Mouse (Mus musculus): ENCODE measurements around the gene Gal3st2. TPM values are rescaled to one million over a fixed set of nuclear protein-coding genes. Genes with fewer than 3 reads are reported as not detected.
"Not testable (repeated sequence)": the region's sequence is repeated elsewhere in the genome, so short reads cannot be mapped to it uniquely, and the experiment has no call there.

Gene Gal3st2
- polyA plus RNA-seq, 1 experiment from 2014 or later: not detected

DNA sequence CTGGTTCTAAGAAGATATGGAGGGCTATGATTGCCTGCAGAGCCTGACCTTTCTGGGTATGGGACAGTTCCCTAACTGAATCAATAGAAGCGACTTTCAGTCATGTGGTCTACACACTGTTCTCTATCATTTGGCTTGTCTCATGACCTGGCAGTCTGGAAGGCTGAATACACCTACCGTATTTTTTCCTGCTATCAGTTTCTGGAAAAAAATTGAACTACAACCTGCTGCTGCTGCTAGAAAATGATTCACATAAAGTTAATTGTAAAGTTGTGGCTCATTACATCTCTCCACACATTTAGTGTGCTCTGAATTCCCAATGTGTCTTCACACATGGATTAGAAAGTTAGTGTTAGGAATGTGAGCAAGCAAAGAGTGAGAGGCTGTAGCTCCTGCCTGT is 56.9 kb downstream of the Gal3st2 start, which contains the start of gene Gal3st2b:
Gal3st2b (plus strand) TSS at position 301 of the 400 bp plus-strand sequence.
- H3K9ac ChIP-seq (replicated peaks; ENCODE audit: low read length); H3K4me2 ChIP-seq (ENCODE audit: low read depth, low read length); H3K9me3 ChIP-seq (replicated peaks; ENCODE audit: control insufficient read depth, low read length); ATAC-seq (replicated peaks; ENCODE audit: insufficient number of reproducible peaks, low FRiP score, low TSS enrichment, low read depth); H3K4me3 ChIP-seq (ENCODE audit: low read depth, low read length); H3K27ac ChIP-seq (replicated peaks; ENCODE audit: low read depth, low read length); DNase-seq (ENCODE audit: low spot score); H3K4me1 ChIP-seq (ENCODE audit: control insufficient read depth, insufficient read depth, low read length); H3K36me3 ChIP-seq (replicated peaks; ENCODE audit: control insufficient read depth, insufficient read depth, low read depth, low read length); H3K27me3 ChIP-seq (ENCODE audit: control insufficient read depth, insufficient read depth, low read length): not testable (repeated sequence)
- WGBS: 82% methylated on average over 2 of the region's 2 CpGs

DNA sequence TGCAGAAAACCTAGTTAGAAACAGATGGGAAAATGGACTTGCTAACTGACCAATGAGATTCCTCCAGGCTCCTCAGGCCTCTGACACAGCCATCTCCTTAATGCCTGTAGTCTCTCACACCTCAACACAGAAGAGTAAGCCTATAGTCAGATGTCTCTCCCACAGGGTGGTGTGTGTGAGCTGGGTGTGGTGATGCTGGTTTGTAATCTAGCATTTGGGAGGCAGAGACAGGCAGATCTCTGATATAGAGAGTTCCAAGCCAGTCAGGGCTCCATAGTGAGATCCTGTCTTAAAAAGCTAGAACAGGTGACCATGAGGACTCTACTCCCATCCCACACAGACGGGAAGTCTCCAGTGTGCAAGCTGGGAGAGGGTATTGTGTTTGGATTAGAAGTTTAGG is 57.7 kb downstream of the Gal3st2 start:
- not testable (repeated sequence) for H3K9ac ChIP-seq (replicated peaks; ENCODE audit: low read length); H3K4me2 ChIP-seq (ENCODE audit: low read depth, low read length); H3K36me3 ChIP-seq (replicated peaks; ENCODE audit: control insufficient read depth, insufficient read depth, low read depth, low read length); DNase-seq (ENCODE audit: low spot score); H3K27me3 ChIP-seq (ENCODE audit: control insufficient read depth, insufficient read depth, low read length); H3K27ac ChIP-seq (replicated peaks; ENCODE audit: low read depth, low read length); ATAC-seq (replicated peaks; ENCODE audit: insufficient number of reproducible peaks, low FRiP score, low TSS enrichment, low read depth); H3K4me3 ChIP-seq (ENCODE audit: low read depth, low read length); H3K4me1 ChIP-seq (ENCODE audit: control insufficient read depth, insufficient read depth, low read length); H3K9me3 ChIP-seq (replicated peaks; ENCODE audit: control insufficient read depth, low read length)
- WGBS: 58% methylated on average over 1 of the region's 1 CpGs

DNA sequence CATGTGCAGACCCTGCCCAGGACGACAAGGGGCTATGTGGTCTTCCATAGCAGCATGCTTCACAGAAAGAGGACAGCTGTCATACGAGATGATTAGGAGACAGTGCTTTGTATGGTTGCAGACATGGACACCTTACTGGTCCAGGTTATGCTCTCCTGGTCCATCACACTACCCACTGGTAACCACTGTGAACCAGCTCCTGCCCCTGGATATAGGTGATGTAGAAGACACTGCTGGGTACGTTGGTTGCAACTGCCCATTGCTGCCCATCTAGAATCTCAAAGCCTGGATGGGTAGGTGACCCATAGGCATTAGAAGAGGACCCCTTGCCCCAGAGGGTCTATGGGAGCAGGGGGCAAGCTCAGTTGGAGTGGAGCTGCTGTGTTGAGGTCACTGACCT is 58.2 kb downstream of the Gal3st2 start:
- H3K27me3 ChIP-seq (ENCODE audit: control insufficient read depth, insufficient read depth, low read length); H3K27ac ChIP-seq (replicated peaks; ENCODE audit: low read depth, low read length); H3K4me3 ChIP-seq (ENCODE audit: low read depth, low read length); H3K9ac ChIP-seq (replicated peaks; ENCODE audit: low read length); H3K4me1 ChIP-seq (ENCODE audit: control insufficient read depth, insufficient read depth, low read length); H3K36me3 ChIP-seq (replicated peaks; ENCODE audit: control insufficient read depth, insufficient read depth, low read depth, low read length); H3K4me2 ChIP-seq (ENCODE audit: low read depth, low read length); DNase-seq (ENCODE audit: low spot score); ATAC-seq (replicated peaks; ENCODE audit: insufficient number of reproducible peaks, low FRiP score, low TSS enrichment, low read depth); H3K9me3 ChIP-seq (replicated peaks; ENCODE audit: control insufficient read depth, low read length): not testable (repeated sequence)
- WGBS: 89% methylated on average over 3 of the region's 3 CpGs

DNA sequence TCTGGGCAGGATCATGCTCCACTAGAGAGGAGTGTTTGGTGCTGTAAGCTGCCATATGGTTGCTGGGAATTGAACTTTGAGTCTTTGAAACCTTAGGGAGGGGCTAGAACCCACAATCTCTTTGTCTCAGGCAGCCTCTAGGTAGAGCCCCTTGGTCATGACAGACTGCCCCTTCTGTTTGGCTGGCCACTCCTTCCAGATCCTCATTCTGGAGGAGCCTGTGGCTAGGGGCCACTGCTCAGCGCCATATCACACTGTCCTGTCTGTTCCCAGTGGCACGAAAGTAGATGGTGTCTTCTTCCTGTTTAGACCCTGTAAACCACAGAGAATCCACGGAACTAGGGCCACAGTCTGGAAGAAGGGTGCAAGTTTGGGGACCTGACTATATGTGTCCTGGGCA is 61.5 kb downstream of the Gal3st2 start:
- not testable (repeated sequence) for H3K36me3 ChIP-seq (replicated peaks; ENCODE audit: control insufficient read depth, insufficient read depth, low read depth, low read length); ATAC-seq (replicated peaks; ENCODE audit: insufficient number of reproducible peaks, low FRiP score, low TSS enrichment, low read depth); H3K4me1 ChIP-seq (ENCODE audit: control insufficient read depth, insufficient read depth, low read length); H3K4me3 ChIP-seq (ENCODE audit: low read depth, low read length); H3K27me3 ChIP-seq (ENCODE audit: control insufficient read depth, insufficient read depth, low read length); H3K4me2 ChIP-seq (ENCODE audit: low read depth, low read length); H3K9me3 ChIP-seq (replicated peaks; ENCODE audit: control insufficient read depth, low read length); H3K9ac ChIP-seq (replicated peaks; ENCODE audit: low read length); H3K27ac ChIP-seq (replicated peaks; ENCODE audit: low read depth, low read length); DNase-seq (ENCODE audit: low spot score)
- 89% methylated on average over 3 of the region's 3 CpGs for WGBS

DNA sequence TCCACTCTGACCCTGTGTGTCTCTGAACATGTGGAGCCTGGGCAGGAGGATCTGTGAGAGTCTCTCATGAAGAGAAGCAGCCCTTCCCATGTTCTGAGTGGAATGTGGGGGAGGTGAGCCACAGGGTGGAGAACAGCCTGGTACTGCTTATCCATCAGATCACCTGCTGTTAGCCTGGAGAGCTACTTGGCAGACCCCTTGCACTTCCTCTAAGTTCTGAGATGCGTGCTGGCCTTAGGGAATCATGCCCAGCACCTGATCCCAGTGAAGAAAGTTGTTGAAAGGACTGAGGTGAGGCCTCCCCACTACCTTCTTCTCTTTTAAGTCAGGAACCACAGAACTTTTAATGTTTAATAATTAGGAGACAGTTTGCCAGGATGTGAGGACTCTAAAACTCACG is 62.0 kb downstream of the Gal3st2 start:
- H3K27ac ChIP-seq (replicated peaks; ENCODE audit: low read depth, low read length); ATAC-seq (replicated peaks; ENCODE audit: insufficient number of reproducible peaks, low FRiP score, low TSS enrichment, low read depth); H3K9ac ChIP-seq (replicated peaks; ENCODE audit: low read length); H3K36me3 ChIP-seq (replicated peaks; ENCODE audit: control insufficient read depth, insufficient read depth, low read depth, low read length); H3K4me2 ChIP-seq (ENCODE audit: low read depth, low read length); H3K4me1 ChIP-seq (ENCODE audit: control insufficient read depth, insufficient read depth, low read length); H3K4me3 ChIP-seq (ENCODE audit: low read depth, low read length); DNase-seq (ENCODE audit: low spot score); H3K9me3 ChIP-seq (replicated peaks; ENCODE audit: control insufficient read depth, low read length); H3K27me3 ChIP-seq (ENCODE audit: control insufficient read depth, insufficient read depth, low read length): not testable (repeated sequence)
- 83% methylated on average over 2 of the region's 2 CpGs for WGBS

Other genes starting within 250 kb of the Gal3st2 start
- gene Stk25, start 202.6 kb upstream of the Gal3st2 start, polyA plus RNA-seq (2014; fragmentation: Nextera tagmentation; extraction: Ambion mirVana): 170 and 201 TPM in 2 replicates
- 24.6 and 25.6 TPM in 2 replicates for gene Bok, start 175.6 kb upstream of the Gal3st2 start, polyA plus RNA-seq (2014; fragmentation: Nextera tagmentation; extraction: Ambion mirVana)
- gene Atg4b, start 109.8 kb upstream of the Gal3st2 start, polyA plus RNA-seq (2014; fragmentation: Nextera tagmentation; extraction: Ambion mirVana): 104 and 109 TPM in 2 replicates
- gene Thap4, start 106.4 kb upstream of the Gal3st2 start, polyA plus RNA-seq (2014; fragmentation: Nextera tagmentation; extraction: Ambion mirVana): 45.3 and 45.5 TPM in 2 replicates
- 247 and 272 TPM in 2 replicates for gene Dtymk, start 59.4 kb upstream of the Gal3st2 start, polyA plus RNA-seq (2014; fragmentation: Nextera tagmentation; extraction: Ambion mirVana)
- gene Ing5, start 57.3 kb upstream of the Gal3st2 start, polyA plus RNA-seq (2014; fragmentation: Nextera tagmentation; extraction: Ambion mirVana): 18.1 and 20.6 TPM in 2 replicates
- gene D2hgdh, start 36.4 kb upstream of the Gal3st2 start, polyA plus RNA-seq (2014; fragmentation: Nextera tagmentation; extraction: Ambion mirVana): 8.4 and 12.2 TPM in 2 replicates
- not detected in 2 replicates for gene Gal3st2b, start 57.0 kb downstream of the Gal3st2 start, polyA plus RNA-seq (2014; fragmentation: Nextera tagmentation; extraction: Ambion mirVana)
- gene Gal3st2c, start 129.2 kb downstream of the Gal3st2 start, polyA plus RNA-seq (2014; fragmentation: Nextera tagmentation; extraction: Ambion mirVana): not detected in 2 replicates
- gene Neu4, start 159.1 kb downstream of the Gal3st2 start, polyA plus RNA-seq (2014; fragmentation: Nextera tagmentation; extraction: Ambion mirVana): not detected in 2 replicates
- gene Pdcd1, start 191.2 kb downstream of the Gal3st2 start, polyA plus RNA-seq (2014; fragmentation: Nextera tagmentation; extraction: Ambion mirVana): not detected in 2 replicates

Data from embryonic facial prominence, embryonic 11.5 days (tissue).